Mouse (Mus musculus) T-helper 1 cell (primary cell): ENCODE measurements around the gene Zc3h13.

Experiments used
- in situ Hi-C: fragments of 300-600 bp; cut with MboI, MseI; formaldehyde crosslinking; loops from one replicate; pipeline ENCODE4 v1.15.1; 2025; ENCODE audit warnings: high pct_unique_total_duplicates

The Zc3h13 gene

DNA sequence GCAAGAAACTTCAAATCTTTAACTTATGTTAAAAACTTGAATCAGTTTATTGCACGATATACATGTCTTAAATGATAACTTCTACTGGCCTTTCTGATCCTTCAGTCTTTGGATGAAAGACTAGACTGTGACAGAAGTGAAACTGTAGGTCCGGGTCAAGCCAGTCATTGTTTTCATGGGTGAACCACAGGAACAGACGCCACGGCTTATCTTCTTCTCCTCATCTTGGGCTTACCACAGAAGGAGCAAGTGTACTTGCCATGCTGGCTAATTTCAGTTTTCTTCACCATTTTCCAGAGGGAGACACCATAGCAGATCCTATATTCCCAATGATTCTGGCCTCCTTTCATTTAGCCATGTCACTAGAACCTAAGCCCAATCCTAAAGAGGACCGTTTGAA lies 36.1 kb downstream of the Zc3h13 start:
- in situ Hi-C loops: no loop called here

- in situ Hi-C loops: no loop called here
Observed at GRCm38 (mm10) chr14:75323354-75323753, 39.2 kb downstream of the Zc3h13 start.

- in situ Hi-C loops: no loop called here
Observed at GRCm38 (mm10) chr14:75328062-75328461, 43.9 kb downstream of the Zc3h13 start.

DNA sequence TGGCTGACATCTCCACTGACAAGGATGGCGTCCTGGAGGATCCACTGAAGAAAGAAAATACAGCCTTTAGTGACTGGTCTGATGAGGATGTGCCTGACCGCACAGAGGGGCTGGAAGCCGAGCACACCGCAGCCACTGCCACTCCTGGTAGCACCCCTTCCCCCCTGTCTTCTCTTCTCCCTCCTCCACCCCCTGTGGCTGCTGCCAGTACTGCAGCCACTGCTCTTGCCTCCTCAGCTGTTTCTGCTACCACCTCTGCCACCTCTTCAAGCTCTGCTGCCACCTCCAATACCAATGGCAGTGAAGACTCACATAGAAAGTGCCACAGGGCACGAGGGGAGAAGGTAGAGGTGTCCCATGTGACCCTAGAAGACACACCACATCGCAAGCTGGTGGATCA lies 46.4 kb downstream of the Zc3h13 start:
- in situ Hi-C loops: no loop called here

- in situ Hi-C loops: no loop called here
Observed at GRCm38 (mm10) chr14:75334321-75334720, 50.1 kb downstream of the Zc3h13 start.

GRCm38 (mm10) chr14:75337884-75338283 lies 53.7 kb downstream of the Zc3h13 start:
- in situ Hi-C loops: no loop called here

- in situ Hi-C loops: no loop called here
Observed at GRCm38 (mm10) chr14:75346041-75346440, 61.9 kb downstream of the Zc3h13 start.

- in situ Hi-C loops: no loop called here
Observed at GRCm38 (mm10) chr14:75351626-75352025, 67.5 kb downstream of the Zc3h13 start.

GRCm38 (mm10) chr14:75363316-75363715 lies 79.1 kb downstream of the Zc3h13 start:
- in situ Hi-C loops: no loop called here

GRCm38 (mm10) chr14:75365301-75366035 lies 81.3 kb downstream of the Zc3h13 start:
- in situ Hi-C loops: no loop called here

DNA sequence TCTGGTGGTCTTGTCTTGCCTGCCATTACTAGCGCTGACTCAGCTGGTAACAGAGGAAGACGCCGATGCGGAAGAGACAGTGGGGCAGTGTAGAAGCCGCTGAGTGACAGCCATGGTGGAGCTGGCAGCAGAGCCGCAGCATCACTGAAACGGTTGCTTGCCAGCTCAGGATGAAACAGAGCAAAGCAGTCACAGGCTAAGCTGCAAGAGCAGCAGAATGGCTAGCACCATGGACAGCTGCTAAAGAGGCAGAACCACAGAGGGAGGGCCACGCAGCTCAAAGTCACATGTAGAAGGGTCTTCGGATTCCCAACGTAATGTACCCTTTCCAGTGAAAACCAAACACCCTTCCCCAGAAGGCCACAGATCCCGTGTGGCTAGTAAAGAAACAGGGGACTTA lies 82.6 kb downstream of the Zc3h13 start:
- in situ Hi-C loops: no loop called here

GRCm38 (mm10) chr14:75367503-75367902 lies 83.3 kb downstream of the Zc3h13 start:
- in situ Hi-C loops: no loop called here

DNA sequence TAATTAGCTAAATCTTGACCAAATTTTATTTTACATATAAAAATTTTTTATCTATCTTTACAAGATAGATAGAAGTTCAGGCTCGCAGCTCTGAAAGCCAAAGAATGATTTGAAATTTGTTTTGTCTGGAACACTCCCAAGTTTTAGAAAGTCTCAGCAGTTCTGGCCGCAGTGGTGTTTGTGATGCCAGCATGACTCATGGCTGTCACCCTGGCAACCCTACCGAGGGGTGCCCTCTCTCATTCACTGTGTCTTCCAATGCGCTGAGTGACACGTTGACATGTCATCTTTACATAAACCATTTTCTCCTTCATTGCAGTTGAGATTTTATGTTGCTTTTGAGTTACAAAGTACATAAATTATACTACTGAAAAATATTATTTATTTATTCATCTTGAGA lies 85.7 kb downstream of the Zc3h13 start:
- in situ Hi-C loops: no loop called here

DNA sequence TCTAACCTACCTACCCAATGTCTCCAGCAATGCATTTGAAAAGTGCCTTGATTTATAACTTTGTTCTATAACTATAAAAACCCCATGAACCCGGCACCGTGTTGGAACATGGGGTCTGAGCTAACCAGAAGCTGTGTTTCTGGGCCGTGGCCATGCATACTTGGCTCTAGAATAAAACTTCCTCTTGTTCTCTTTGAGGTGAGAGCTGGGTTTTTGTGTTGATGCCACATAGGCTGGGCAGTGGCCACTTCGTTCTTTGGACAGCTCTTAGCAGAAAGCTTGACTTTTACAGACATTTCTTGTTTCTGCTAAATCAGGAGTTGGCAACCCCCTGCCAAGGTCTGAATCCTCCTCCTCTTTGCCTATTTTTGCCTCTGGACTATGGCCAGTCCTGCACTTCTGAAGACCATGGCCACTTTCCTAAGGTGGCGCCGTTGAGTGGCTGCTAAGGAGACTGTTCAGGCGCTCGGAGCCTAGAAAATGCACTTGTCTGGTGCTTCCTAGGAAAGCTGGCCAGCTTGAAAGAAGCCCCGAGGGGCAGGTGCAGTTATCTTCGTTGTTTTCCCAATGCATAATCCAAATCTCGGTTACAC lies 90.9 kb downstream of the Zc3h13 start:
- in situ Hi-C loops: loop anchor here (25.0 kb wide), 1 partner anchor 888 kb away; no protein-coding TSS in a partner anchor

DNA sequence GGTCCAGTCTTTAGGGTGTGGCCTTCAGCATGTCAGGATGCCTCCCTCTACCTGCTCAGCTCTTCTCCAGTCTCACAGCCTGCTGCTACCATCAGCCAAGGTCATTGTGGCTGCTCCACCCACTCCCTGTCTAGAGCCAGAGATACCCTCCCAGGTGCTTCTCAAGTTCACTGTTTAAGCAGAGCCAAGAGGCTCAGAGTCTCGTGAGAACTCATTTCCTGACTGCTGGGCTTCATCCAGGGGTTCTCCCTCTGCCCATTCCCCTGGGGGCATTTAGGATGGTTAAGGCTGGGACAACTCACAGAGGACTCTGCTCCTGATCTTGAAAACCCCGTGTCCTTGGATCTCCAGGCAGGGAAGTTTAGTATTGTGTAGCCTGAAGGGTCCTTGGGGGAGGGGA lies 92.1 kb downstream of the Zc3h13 start:
- in situ Hi-C loops: loop anchor here (25.0 kb wide), 1 partner anchor 889 kb away; no protein-coding TSS in a partner anchor

DNA sequence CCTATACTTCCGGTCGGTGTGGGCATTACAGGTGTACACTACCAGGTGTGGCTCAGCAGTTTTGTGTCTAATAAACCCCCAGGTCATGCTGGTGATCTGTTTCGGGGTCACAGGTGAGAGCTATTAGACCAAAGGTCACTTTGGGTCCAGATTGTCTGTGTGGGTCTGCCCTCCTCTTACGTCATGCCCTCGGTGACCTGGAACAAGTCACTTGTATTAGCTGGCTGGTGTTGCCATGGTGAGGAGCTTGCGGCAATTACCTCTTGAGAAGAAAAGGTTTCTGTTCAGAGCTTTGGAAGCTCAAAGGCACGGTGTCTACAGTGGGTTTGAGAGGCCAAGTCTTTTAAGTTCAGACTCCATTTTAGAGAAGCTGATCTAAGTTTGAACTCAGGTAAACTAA lies 93.4 kb downstream of the Zc3h13 start:
- in situ Hi-C loops: loop anchor here (25.0 kb wide), 1 partner anchor 890 kb away; no protein-coding TSS in a partner anchor
